Mouse (Mus musculus): ENCODE data around the gene Nisch. TPM values are rescaled to one million over a fixed set of nuclear protein-coding genes. Genes with fewer than 3 reads are reported as not detected.

The Nisch gene
- polyA plus RNA-seq, 1 experiment from 2014 or later: 87.7 TPM

DNA sequence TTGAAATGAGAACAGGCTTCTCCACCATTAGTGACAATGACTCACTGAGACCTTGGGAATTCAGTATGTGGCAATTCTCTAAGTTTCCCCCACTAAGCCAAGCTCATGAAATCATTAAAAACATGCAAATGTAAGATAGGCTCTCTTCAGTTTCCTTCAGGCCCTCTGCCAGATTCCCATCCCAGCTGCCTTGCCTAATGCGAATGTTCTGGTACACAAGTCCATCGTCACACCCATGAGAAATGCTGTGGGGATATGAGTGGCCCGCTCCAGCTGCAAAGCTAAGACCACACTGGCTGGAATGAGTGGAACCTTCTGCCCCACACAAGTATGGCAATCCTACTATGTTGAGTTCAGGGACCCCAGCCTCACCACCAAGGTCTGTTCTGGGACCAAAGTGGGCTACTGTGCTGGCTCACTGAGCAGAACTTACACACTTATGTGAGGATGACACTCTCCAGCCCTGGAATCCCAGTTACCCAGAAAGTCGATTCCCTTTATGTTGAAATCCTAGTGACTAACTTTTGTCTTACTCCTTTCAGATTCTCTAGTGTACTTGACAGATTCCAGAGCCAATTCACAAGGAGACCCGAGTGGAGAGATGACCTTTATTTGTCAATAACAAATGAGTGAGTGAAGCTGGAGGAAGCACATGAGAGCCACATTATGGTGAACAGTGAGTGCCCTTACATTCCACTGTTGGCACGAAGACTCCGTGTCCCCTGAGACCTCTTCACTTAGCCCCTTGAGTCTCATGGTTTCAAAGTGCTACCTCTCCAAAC is 20.5 kb upstream of the Nisch start:
- Histone ChIP-seq H3K9ac (ENCODE audit: low read length) (no peak overlapping the region), H3K36me3 (ENCODE audit: control insufficient read depth, insufficient read depth, low read length) (no peaks in the 10 kb centered on the region), H3K27ac (replicated peaks) (no peak overlapping the region), H3K4me3 (ENCODE audit: low read depth, low read length) (no peak overlapping the region), H3K4me2 (replicated peaks; ENCODE audit: low read depth) (no peak overlapping the region), H3K4me1 (replicated peaks; ENCODE audit: control insufficient read depth, insufficient read depth) (no peaks in the 10 kb centered on the region), H3K27me3 (ENCODE audit: control insufficient read depth, insufficient read depth, low read length) (no peaks in the 10 kb centered on the region), H3K9me3 (ENCODE audit: control insufficient read depth, low read length) (no peaks in the 10 kb centered on the region)
- WGBS: 74% methylated on average over 7 of the region's 7 CpGs
- TF ChIP-seq CTCF (IDR thresholded peaks at IDR 0.05; ENCODE audit: low read depth) (no peak), EP300 (optimal IDR thresholded peaks at IDR 0.05) (no peak)
- ATAC-seq (ENCODE audit: low FRiP score, low TSS enrichment): peak; percentile 53; the same call in 1 of the 2 replicates
- no peak for DNase-seq (ENCODE audit: low spot score)

DNA sequence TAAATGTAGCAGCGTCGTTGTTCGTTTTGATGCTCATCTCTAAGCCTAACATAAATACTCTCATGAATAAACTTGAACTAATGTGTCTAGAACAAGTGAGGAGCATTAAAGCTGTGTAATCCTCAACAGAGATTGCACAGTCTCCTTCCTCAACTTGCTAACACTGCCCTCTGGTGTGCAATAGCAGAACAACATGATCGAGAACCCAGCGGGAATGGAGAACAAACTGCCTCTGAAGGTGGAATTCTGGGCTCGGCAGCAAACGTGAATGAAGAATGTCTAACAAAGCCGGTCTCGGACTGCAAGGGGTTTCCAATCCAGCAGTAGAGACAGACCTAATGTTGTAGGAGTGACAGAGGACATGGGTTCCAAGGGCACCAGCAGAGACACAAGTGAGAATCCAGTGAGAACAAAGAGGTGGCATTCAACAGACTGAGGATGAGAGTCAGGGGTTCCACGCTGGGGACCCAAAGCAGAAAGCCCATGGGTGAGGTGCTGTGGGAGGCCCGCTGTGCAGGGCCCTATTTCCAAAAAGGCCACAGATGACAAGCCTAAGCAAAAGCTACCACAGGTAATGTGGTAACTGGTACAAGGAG is 17.3 kb upstream of the Nisch start:
- ATAC-seq (ENCODE audit: low FRiP score, low TSS enrichment) (peak; percentile 60), DNase-seq (ENCODE audit: low spot score) (peak; percentile 82)
- no peaks in the 10 kb centered on the region for H3K36me3 ChIP-seq (ENCODE audit: control insufficient read depth, insufficient read depth, low read length)
- no peak overlapping the region for H3K9ac ChIP-seq (ENCODE audit: low read length)
- no peaks in the 10 kb centered on the region for H3K27me3 ChIP-seq (ENCODE audit: control insufficient read depth, insufficient read depth, low read length)
- H3K4me2 ChIP-seq (replicated peaks; ENCODE audit: low read depth): no peak overlapping the region
- no peaks in the 10 kb centered on the region for H3K4me1 ChIP-seq (replicated peaks; ENCODE audit: control insufficient read depth, insufficient read depth)
- WGBS: 12% methylated on average over 11 of the region's 11 CpGs
- 0 out of 2 replicates have a peak overlapping the region, but pooled peaks have one; percentile 6 for H3K27ac ChIP-seq (replicated peaks)
- no peak for TF ChIP-seq EP300 (optimal IDR thresholded peaks at IDR 0.05)
- TF ChIP-seq CTCF (IDR thresholded peaks at IDR 0.05; ENCODE audit: low read depth): peak; percentile 98
- no peak overlapping the region for H3K4me3 ChIP-seq (ENCODE audit: low read depth, low read length)
- no peaks in the 10 kb centered on the region for H3K9me3 ChIP-seq (ENCODE audit: control insufficient read depth, low read length)

DNA sequence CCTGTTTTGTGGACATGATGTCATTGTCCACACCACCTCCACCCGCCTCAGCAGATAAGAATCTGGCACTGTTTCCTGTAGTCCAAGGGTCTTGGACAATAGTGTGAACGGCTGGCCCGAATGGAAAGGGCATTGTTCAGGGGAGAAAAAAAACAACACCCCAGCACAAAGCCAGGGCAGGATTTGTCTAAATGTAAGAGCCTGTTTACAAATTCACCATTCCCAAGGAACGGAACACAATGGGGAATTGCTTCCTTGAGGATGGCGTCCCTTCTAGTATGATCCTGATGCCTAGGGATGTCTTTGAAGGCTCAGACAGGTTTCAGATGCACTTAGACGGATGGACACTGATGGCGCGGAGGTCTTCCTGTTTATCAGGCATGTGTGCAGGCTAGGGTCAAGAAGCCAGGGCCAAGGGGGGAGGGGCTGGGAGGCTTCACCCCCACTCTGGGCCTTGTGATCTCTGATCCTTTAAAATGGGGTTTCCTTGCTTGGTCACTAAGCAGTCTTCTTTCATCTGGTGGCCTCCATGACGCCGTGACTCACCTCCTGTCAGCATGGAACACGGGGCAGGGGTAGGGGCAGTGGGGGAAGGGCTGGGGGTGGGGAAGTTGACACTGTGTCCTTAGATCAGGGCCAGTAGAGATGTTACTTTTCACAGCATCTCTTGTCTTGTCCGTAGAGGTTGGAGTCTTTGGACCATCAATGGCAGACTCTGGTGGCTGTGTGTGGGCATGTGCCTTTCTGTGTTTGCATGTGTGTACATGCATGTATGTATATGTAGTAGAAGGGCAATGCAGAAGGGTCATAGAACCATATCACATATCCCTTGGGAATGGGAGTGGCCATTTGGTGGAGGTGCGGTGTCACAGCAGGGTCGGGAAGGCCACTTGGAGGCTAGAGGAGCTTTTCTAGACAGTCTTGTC is 16.6 kb upstream of the Nisch start:
- no peak for DNase-seq (ENCODE audit: low spot score)
- WGBS: 75% methylated on average over 14 of the region's 14 CpGs
- H3K4me2 ChIP-seq (replicated peaks; ENCODE audit: low read depth): no peak overlapping the region
- no peaks in the 10 kb centered on the region for H3K27me3 ChIP-seq (ENCODE audit: control insufficient read depth, insufficient read depth, low read length)
- TF ChIP-seq CTCF (IDR thresholded peaks at IDR 0.05; ENCODE audit: low read depth) (no peak), EP300 (optimal IDR thresholded peaks at IDR 0.05) (no peak)
- no peak overlapping the region for H3K9ac ChIP-seq (ENCODE audit: low read length)
- no peak overlapping the region for H3K4me3 ChIP-seq (ENCODE audit: low read depth, low read length)
- peak; percentile 9 for ATAC-seq (ENCODE audit: low FRiP score, low TSS enrichment)
- H3K36me3 ChIP-seq (ENCODE audit: control insufficient read depth, insufficient read depth, low read length): no peaks in the 10 kb centered on the region
- no peaks in the 10 kb centered on the region for H3K4me1 ChIP-seq (replicated peaks; ENCODE audit: control insufficient read depth, insufficient read depth)
- H3K27ac ChIP-seq (replicated peaks): 0 out of 2 replicates have a peak overlapping the region, but pooled peaks have one; percentile 6
- no peaks in the 10 kb centered on the region for H3K9me3 ChIP-seq (ENCODE audit: control insufficient read depth, low read length)

DNA sequence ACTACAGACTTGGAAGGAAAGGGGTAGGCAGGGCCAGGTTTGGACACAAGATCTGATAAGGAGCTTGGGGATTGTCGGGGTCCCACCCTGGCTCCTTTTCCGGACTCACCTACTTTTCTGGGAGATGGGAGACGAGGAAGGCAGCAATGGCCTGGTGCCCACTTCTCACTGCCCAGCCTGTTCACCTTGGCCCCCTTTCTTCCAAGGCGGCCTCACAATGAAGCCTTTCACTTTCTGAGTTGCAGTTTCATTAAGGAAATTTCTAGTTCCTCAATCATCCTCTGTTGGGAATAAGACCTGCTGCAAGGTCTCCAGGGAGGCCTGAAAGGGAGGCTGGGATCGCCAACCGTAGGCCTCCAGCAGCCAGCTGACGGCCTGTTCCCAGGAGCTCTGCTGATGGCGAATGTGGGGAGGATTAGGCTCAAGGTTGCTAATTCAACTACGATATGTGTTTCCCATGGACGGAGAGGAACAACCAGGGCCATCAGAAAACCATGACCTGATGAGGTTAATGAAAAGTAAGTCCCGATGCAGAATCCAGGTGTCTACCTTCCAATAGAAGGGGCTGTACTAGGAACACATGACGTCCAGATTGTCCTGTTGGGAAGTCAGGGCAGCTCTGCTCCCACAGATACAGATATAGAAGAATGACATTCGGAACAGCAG is 15.8 kb upstream of the Nisch start:
- no peaks in the 10 kb centered on the region for H3K27me3 ChIP-seq (ENCODE audit: control insufficient read depth, insufficient read depth, low read length)
- H3K36me3 ChIP-seq (ENCODE audit: control insufficient read depth, insufficient read depth, low read length): no peaks in the 10 kb centered on the region
- H3K27ac ChIP-seq (replicated peaks): no peak overlapping the region
- no peak overlapping the region for H3K9ac ChIP-seq (ENCODE audit: low read length)
- no peaks in the 10 kb centered on the region for H3K9me3 ChIP-seq (ENCODE audit: control insufficient read depth, low read length)
- no peak for DNase-seq (ENCODE audit: low spot score)
- no peak overlapping the region for H3K4me3 ChIP-seq (ENCODE audit: low read depth, low read length)
- 73% methylated on average over 13 of the region's 13 CpGs for WGBS
- H3K4me1 ChIP-seq (replicated peaks; ENCODE audit: control insufficient read depth, insufficient read depth): no peaks in the 10 kb centered on the region
- ATAC-seq (ENCODE audit: low FRiP score, low TSS enrichment): no peak
- TF ChIP-seq CTCF (IDR thresholded peaks at IDR 0.05; ENCODE audit: low read depth) (no peak), EP300 (optimal IDR thresholded peaks at IDR 0.05) (no peak)
- no peak overlapping the region for H3K4me2 ChIP-seq (replicated peaks; ENCODE audit: low read depth)

DNA sequence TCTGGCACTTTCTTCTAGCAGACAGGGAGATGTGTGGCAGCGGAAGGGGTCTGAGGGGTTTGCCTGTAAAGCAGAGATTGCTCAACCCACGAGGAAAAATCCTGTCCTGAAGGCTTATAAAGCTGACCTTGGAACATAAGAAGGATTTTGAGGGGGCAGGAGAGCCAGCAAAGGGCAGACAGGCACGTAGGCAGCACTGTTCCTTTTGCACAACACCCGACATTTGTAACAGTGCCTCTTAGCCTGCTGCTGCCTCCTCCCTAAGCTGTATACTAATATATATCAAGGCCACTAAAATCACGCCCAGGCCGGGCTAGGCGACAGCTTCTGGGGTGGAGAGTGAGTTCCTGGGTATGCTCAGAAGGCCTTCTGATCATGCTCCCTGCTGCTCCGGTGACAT is 13.7 kb upstream of the Nisch start:
- WGBS: 66% methylated on average over 8 of the region's 8 CpGs
- TF ChIP-seq EP300 (optimal IDR thresholded peaks at IDR 0.05): no peak
- no peak for TF ChIP-seq CTCF (IDR thresholded peaks at IDR 0.05; ENCODE audit: low read depth)
- H3K27ac ChIP-seq (replicated peaks): no peak overlapping the region
- ATAC-seq (ENCODE audit: low FRiP score, low TSS enrichment) (no peak), DNase-seq (ENCODE audit: low spot score) (no peak)
- no peak overlapping the region for H3K4me3 ChIP-seq (ENCODE audit: low read depth, low read length)
- H3K36me3 ChIP-seq (ENCODE audit: control insufficient read depth, insufficient read depth, low read length): no peaks in the 10 kb centered on the region
- no peak overlapping the region for H3K4me2 ChIP-seq (replicated peaks; ENCODE audit: low read depth)
- H3K9ac ChIP-seq (ENCODE audit: low read length): no peak overlapping the region
- no peaks in the 10 kb centered on the region for H3K27me3 ChIP-seq (ENCODE audit: control insufficient read depth, insufficient read depth, low read length)
- no peaks in the 10 kb centered on the region for H3K9me3 ChIP-seq (ENCODE audit: control insufficient read depth, low read length)
- H3K4me1 ChIP-seq (replicated peaks; ENCODE audit: control insufficient read depth, insufficient read depth): no peaks in the 10 kb centered on the region
